In the genomic region with DNA sequence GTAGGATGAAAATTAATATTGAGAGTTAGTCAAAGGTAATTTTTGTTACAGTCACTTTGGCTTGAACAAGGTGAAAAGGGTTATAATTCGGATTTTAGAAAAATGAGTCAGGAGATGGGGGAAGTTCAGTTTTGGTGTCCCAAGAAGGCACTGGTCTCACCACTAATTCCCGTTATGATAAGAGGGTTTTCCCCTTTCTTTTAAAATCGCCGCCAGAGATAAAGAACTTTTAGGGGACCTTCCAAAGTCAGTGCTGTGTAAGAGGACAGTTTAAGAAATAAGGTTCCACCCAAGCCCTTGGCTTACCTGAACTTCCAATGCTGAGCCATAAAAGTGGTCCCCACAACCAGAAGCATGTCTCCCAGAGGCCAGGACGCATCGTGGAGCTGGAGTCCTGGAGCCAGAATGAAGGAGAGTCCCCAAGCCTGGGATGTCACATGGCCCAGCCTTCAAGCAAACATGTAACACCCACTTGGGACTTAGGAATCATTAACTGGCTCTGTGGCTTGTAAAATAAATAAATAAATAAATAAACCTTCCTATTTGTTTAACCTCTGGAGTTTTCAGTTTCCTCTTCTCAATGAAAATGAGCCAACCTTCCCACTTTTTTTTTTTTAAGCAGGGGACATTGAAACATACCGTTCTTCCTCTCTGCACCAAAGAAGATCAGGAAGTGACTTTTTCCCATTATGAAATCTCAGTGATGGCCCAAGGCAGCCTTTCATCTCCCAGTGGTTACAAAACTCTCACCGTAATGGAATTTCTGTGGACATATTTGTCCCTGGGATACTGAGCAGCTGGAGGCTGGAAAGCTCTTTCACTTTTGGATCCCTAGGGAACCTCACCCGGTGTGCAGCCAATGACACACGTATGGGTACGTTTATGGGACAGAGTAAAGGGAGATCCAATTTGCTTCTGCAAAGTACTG, we compare ENCODE assay signal across 12 mouse cellular contexts. TPM values are rescaled to one million over a fixed set of nuclear protein-coding genes. Genes with fewer than 3 reads are reported as not detected.
DNase-seq lines count a peak whose midpoint lies in the region; ATAC-seq and TF ChIP-seq lines count a peak whose summit lies in the region.
"Had no signal": no experiment of that assay in that cellular context is flagged by ENCODE, and none has a peak within 500 bp of the region (broad histone marks: within the 10 kb centered on the region; RNA-seq: fewer than 3 reads in every experiment).

Gene Pla1a (minus strand): TSS at position 648 of the 928 bp plus-strand sequence.

- no peak within 1 kb of the TSS for H3K4me3 ChIP-seq in lung, adult 2 months (replicated peaks; ENCODE audit: extremely low read depth, low read depth, low read length)
- no peak within 1 kb of the TSS for H3K4me3 ChIP-seq in intestine, postnatal 0 days (ENCODE audit: low read depth, low read length)
- no peak within 1 kb of the TSS for H3K4me3 ChIP-seq in stomach, embryonic 15.5 days (replicated peaks)
- H3K4me3 ChIP-seq: midbrain, embryonic 12.5 days had no signal

- H3K27me3 ChIP-seq in intestine, postnatal 0 days (replicated peaks; ENCODE audit: control insufficient read depth, insufficient read depth, low read length), result no peaks in the 10 kb centered on the region
- H3K27me3 ChIP-seq in stomach, embryonic 15.5 days (replicated peaks), result no peaks in the 10 kb centered on the region
- H3K27me3 ChIP-seq: midbrain, embryonic 12.5 days had no signal

- WGBS in lung, adult 2 months, result 59% methylated on average over 11 of the region's 11 CpGs
- WGBS in intestine, postnatal 0 days, result 59% methylated on average over 11 of the region's 11 CpGs
- WGBS in stomach, embryonic 15.5 days, result 78% methylated on average over 11 of the region's 11 CpGs

- DNase-seq in lung, postnatal 14 days, result peak; percentile 19
- DNase-seq in lung, adult 2 months, result no peak
- DNase-seq in adrenal gland, postnatal 25 days, result no peak
- no peak for DNase-seq in embryo, embryonic 10.5 days (ENCODE audit: low spot score)
- DNase-seq in left cerebral cortex, postnatal 4 days, result no peak
- DNase-seq in gastrocnemius, postnatal 36 days, result no peak
- DNase-seq: gastrocnemius, postnatal 25 days; right cerebral cortex, adult 18-20 months had no signal

- H3K36me3 ChIP-seq in intestine, postnatal 0 days (ENCODE audit: control insufficient read depth, insufficient read depth), result no peaks in the 10 kb centered on the region
- no peaks in the 10 kb centered on the region for H3K36me3 ChIP-seq in stomach, embryonic 15.5 days
- H3K36me3 ChIP-seq: midbrain, embryonic 12.5 days had no signal

- H3K4me1 ChIP-seq in lung, adult 2 months (ENCODE audit: control insufficient read depth, insufficient read depth, low read length), result no peaks in the 10 kb centered on the region
- peaks cover 4% of the 10 kb centered on the region; the same call in 1 of the 2 replicates for H3K4me1 ChIP-seq in intestine, postnatal 0 days (replicated peaks; ENCODE audit: control insufficient read depth, insufficient read depth, low read length)
- no peaks in the 10 kb centered on the region for H3K4me1 ChIP-seq in stomach, embryonic 15.5 days
- H3K4me1 ChIP-seq: midbrain, embryonic 12.5 days had no signal

- H3K9ac ChIP-seq in intestine, postnatal 0 days (ENCODE audit: low read depth, low read length), result no peak within 1 kb of the TSS
- H3K9ac ChIP-seq in stomach, embryonic 15.5 days, result no peak within 1 kb of the TSS
- H3K9ac ChIP-seq: midbrain, embryonic 12.5 days had no signal

- no peaks in the 10 kb centered on the region for H3K9me3 ChIP-seq in intestine, postnatal 0 days (ENCODE audit: control insufficient read depth)
- H3K9me3 ChIP-seq in stomach, embryonic 15.5 days, result no peaks in the 10 kb centered on the region
- H3K9me3 ChIP-seq: midbrain, embryonic 12.5 days had no signal

- TF ChIP-seq CTCF in lung, adult 2 months (IDR thresholded peaks at IDR 0.05; ENCODE audit: insufficient read depth, low read length), result no peak
- no peak for TF ChIP-seq CTCF in intestine, postnatal 0 days (IDR thresholded peaks at IDR 0.05; ENCODE audit: low read depth)

- intact Hi-C loops in left cerebral cortex, postnatal 4 days (cut with DNase I), result no loop called here
- intact Hi-C loops in gastrocnemius, postnatal 36 days (cut with DNase I), result no loop called here

- TF ChIP-seq POLR2A in lung, adult 2 months (IDR thresholded peaks at IDR 0.05; ENCODE audit: borderline replicate concordance, extremely low read depth, low read depth, low read length), result no peak

- peak; percentile 47; the same call in 1 of the 2 replicates for ATAC-seq in intestine, postnatal 0 days
- ATAC-seq in stomach, embryonic 15.5 days (ENCODE audit: insufficient read depth, low FRiP score, low read depth), result peak; percentile 27; the same call in 1 of the 2 replicates

- no peak within 1 kb of the TSS for H3K27ac ChIP-seq in intestine, postnatal 0 days (ENCODE audit: low read depth, low read length)
- H3K27ac ChIP-seq in stomach, embryonic 15.5 days, result no peak within 1 kb of the TSS
- H3K27ac ChIP-seq: midbrain, embryonic 12.5 days had no signal

- H3K4me2 ChIP-seq in intestine, postnatal 0 days (replicated peaks; ENCODE audit: low read depth), result no peak within 1 kb of the TSS
- no peak within 1 kb of the TSS for H3K4me2 ChIP-seq in stomach, embryonic 15.5 days
- H3K4me2 ChIP-seq: midbrain, embryonic 12.5 days had no signal

RNA-seq across cellular contexts. Expression of gene Pla1a, which starts in this region (rescaled TPM):
- 1.6 and 2.0 TPM in 2 replicates for polyA plus RNA-seq in lung, adult 2 months (2012; rRNA removed)
- 30.8 and 37.4 TPM in 2 replicates for total RNA-seq in adrenal gland, postnatal 25 days (2021)
- polyA plus RNA-seq in intestine, postnatal 0 days (2015; fragmentation: Nextera tagmentation; extraction: Ambion mirVana), result 1.6 and 1.8 TPM in 2 replicates
- 3.2 and 5.8 TPM in 2 replicates for polyA plus RNA-seq in stomach, embryonic 15.5 days (2015; fragmentation: Nextera tagmentation; extraction: Ambion mirVana)
- under 1 TPM; 0.36 to 0.38 TPM for total RNA-seq in left cerebral cortex, postnatal 4 days (2021)
- 1 to 10 TPM; 4.2 to 4.7 TPM for total RNA-seq in gastrocnemius, postnatal 36 days (2021)
- total RNA-seq: common myeloid progenitor, adult 5-6 weeks had no signal
